Mouse (Mus musculus) bone marrow, adult 2 months (tissue): Measurements from ENCODE around the gene Traf1. TPM values are rescaled to one million over a fixed set of nuclear protein-coding genes. Genes with fewer than 3 reads are reported as not detected.

ENCODE experiments used
- H3K27ac ChIP-seq: fragments of 200-500 bp; 2 replicates; pipeline ENCODE4 v1.5.1; 2012; ENCODE audit warnings: low read depth, mild to moderate bottlenecking, control low read depth, inconsistent platforms, low read length; ENCODE audit not compliant: control insufficient read depth, poor library complexity, insufficient read depth
- H3K4me1 ChIP-seq: fragments of 200-500 bp; 2 replicates; pipeline ENCODE4 v1.6.1; 2011; ENCODE audit warnings: low read length; ENCODE audit not compliant: control insufficient read depth, insufficient read depth
- H3K4me3 ChIP-seq: fragments of 200-500 bp; replicated peaks from 2 replicates; pipeline ENCODE3; 2011; ENCODE audit warnings: mild to moderate bottlenecking, low read depth, low read length, control low read depth; ENCODE audit not compliant: control insufficient read depth
- CTCF ChIP-seq: fragments of 200-500 bp; IDR thresholded peaks from 2 replicates; pipeline ENCODE4 v1.5.1; 2011; ENCODE audit warnings: low read length, control low read depth; ENCODE audit not compliant: control insufficient read depth, insufficient read depth
- POLR2A ChIP-seq: fragments of 200-500 bp; IDR thresholded peaks from 2 replicates; pipeline ENCODE4 v1.6.1; 2011; ENCODE audit warnings: low read depth, mild to moderate bottlenecking, control low read depth, low read length, borderline replicate concordance; ENCODE audit not compliant: control insufficient read depth
- WGBS: fragments of 180-500 bp; shearing (Covaris S2); methylation state at CpG from one replicate; pipeline ENCODE4 v1.1.7; 2018; 5-methylcytosine and 5-hydroxymethylcytosine counted together
- polyA plus RNA-seq: library from polyadenylated mRNA; stranded (reverse); fragments of >200 nt; gene quantifications from 2 replicates; pipeline ENCODE4 v1.2.4, GENCODE M21; 2011; ENCODE audit warnings: low replicate concordance; ENCODE audit not compliant: missing spikeins, insufficient read depth, insufficient read length

Gene Traf1
- polyA plus RNA-seq, 1 experiment, result 9.8 TPM

DNA sequence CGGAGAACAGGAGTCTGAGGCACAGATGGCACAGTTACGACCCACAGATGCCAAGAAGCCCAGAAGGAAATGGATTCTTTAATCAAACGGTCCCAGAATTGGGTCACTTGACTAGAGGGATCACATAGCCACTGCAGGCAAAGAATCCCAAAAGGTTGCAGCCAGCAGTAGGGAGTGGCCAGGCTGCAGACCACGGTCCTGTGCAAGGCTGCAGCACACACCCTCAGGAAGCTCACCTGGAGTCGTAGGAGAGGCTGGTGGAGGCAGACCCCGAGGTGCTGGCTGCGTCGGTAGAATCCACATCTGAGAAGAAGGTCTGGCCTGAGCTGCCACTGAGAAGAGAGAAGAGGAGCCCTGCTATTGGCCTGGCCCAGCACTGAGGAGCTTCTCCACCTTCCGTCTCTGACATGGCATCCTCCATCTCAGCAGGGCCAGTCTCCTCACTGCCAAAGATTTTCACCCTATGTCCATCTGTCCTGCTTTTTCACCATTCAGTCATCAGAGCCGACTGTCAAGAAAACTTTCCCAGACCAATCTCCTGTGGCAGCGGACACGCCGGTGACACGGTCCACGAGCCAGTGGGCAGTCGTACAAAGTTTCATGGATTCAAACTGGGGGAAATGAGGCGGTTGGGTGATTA is 64.6 kb downstream of the Traf1 start:
- H3K4me1 ChIP-seq, result no peaks in the 10 kb centered on the region
- 91% methylated on average over 17 of the region's 17 CpGs for WGBS
- H3K27ac ChIP-seq, result no peak overlapping the region
- TF ChIP-seq CTCF (no peak), POLR2A (no peak)
- H3K4me3 ChIP-seq, result no peak overlapping the region

DNA sequence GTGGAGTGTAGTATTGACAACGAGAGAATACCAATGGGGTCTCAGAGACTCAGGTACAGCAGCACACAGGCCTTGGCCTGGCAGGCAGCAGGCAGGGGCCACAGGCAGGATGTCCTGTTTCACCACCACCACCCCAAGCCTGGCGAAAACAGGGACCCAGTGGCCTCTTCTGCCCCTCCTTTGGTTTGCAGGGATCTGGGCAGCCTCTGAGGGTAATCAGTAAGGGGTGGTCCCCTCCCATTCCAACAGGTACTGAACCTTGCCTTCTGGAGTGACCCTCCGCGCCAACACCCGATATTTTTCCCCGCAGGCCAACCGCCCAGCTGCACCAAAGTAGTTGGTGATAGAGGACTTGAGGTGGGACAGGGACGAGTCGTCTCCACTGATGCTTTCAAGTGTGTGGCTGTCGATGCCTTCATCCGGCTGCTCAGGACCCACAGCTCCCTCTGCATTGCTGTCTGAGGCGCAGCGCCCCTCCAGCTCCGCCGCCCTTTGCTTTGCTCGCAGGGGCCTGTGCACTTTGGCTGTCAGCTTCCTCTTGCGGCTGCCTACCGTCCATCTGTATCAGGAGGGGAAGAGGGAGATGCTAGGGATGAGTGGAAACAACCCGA is 66.0 kb downstream of the Traf1 start:
- Histone ChIP-seq H3K4me1 (no peaks in the 10 kb centered on the region), H3K27ac (no peak overlapping the region), H3K4me3 (no peak overlapping the region)
- WGBS, result 87% methylated on average over 19 of the region's 19 CpGs
- TF ChIP-seq POLR2A (no peak), CTCF (no peak)

DNA sequence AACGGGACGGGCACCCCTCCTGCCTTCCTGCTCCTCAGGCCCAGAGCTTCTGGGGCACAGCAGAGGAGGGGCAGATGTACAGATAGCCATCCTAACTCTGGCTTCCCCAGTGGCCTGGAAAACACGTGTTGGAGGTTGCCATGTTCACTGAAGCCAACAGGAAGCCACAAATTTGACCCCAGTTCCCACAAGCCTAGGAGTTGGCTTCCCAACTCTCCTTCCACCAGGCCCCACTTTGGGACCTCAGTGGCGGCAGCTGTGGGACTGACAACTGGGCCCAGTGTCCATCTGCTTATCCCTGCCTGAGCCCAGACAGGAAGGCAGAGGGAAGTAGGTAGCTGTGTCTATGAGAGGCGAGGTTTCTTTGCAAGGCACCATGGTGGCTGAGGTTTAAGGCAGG is 67.6 kb downstream of the Traf1 start:
- no peak overlapping the region for H3K27ac ChIP-seq
- no peaks in the 10 kb centered on the region for H3K4me1 ChIP-seq
- TF ChIP-seq POLR2A (no peak), CTCF (no peak)
- 20% methylated on average over 5 of the region's 5 CpGs for WGBS
- H3K4me3 ChIP-seq, result no peak overlapping the region

Other genes with a start within 250 kb of the Traf1 start
- 41.6 and 42.5 TPM in 2 replicates for gene Gapvd1, start 206.5 kb downstream of the Traf1 start, polyA plus RNA-seq
- gene Hspa5, start 189.8 kb downstream of the Traf1 start, polyA plus RNA-seq, result 114 and 246 TPM in 2 replicates
- 16.6 and 22.5 TPM in 2 replicates for gene Rabepk, start 161.9 kb downstream of the Traf1 start, polyA plus RNA-seq
- 37.9 and 39.2 TPM in 2 replicates for gene Fbxw2, start 135.5 kb downstream of the Traf1 start, polyA plus RNA-seq
- gene Gm34653, start 128.8 kb downstream of the Traf1 start, polyA plus RNA-seq, result not detected in 2 replicates
- gene Cutal, start 87.4 kb downstream of the Traf1 start, polyA plus RNA-seq, result not detected in 2 replicates
- gene Psmd5, start 86.8 kb downstream of the Traf1 start, polyA plus RNA-seq, result 30.3 TPM in 2 replicates
- 2.5 and 7.1 TPM in 2 replicates for gene Phf19, start 47.7 kb downstream of the Traf1 start, polyA plus RNA-seq
- 2.3 and 3.9 TPM in 2 replicates for gene Hc, start 99.7 kb upstream of the Traf1 start, polyA plus RNA-seq
- 1.1 and 2.4 TPM in 2 replicates for gene AI182371, start 139.8 kb upstream of the Traf1 start, polyA plus RNA-seq
- 57.3 and 75.4 TPM in 2 replicates for gene Cntrl, start 147.7 kb upstream of the Traf1 start, polyA plus RNA-seq
- gene Rab14, start 239.3 kb upstream of the Traf1 start, polyA plus RNA-seq, result 40.2 and 77.1 TPM in 2 replicates